Mouse (Mus musculus) central nervous system, embryonic 18 days (tissue): ENCODE measurements around the gene Gabpb1. TPM values are rescaled to one million over a fixed set of nuclear protein-coding genes. Genes with fewer than 3 reads are reported as not detected.

ENCODE experiments used
- polyA plus RNA-seq: library from polyadenylated mRNA; depleted of rRNA; stranded (reverse); fragments of >200 nt; gene quantifications from 2 replicates; pipeline ENCODE4 v1.2.3, GENCODE M21; 2012; rRNA removed

The Gabpb1 gene
- 35.1 TPM in 2 replicates for polyA plus RNA-seq

DNA sequence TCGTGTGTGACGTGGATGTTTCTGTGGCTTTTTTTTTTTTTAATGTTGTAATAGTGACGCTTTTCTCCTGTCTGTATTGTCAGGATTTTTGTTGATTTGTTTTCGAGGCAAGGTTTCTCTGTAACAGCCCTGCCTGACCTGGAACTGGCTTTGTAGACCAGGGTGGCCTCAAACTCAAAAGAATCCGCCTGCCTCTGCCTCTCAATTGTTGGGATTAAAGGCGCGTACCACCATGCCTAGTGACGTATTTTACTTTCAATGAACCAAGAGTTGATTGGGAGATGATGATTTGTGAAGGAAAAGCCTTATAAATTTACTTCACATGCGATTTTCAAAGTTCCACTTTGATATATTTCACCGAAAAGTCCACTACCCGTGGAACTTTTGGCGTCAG, at the start of gene Gabpb1:
TSS of gene Gabpb1 (minus strand) at position 216 of the 394 bp plus-strand sequence.

DNA sequence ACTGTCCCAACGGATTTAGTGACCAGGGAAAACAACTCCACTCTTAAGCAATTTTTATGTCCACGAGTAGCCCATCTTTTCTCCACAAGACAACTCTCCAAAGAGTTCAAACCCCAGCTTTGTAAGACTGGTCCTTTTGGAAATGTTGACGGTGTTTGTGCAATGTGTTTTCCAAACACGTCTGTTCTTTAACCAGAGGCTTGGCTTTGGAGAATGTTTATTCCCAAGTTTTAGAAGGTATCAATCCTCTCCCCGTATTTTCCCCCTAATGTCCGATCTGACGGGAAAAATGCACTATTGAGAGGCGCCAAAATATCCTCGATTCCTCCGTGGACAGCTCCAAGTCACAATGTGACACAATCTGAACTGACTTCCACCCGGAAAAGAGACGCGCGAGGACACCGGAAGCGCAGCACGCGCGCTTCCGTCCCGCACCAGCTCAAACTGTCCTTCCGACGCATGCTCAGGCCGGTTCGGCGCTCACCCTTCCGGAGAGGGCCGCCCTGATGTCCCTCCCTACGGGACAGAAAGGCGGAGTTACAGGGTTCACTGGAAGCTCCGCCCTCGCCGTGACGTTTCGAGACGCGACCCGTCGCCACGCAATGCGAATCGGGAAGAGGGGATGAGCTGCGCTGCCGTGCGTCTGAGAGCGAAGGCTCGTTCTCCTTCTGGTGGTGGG, 30.8 kb upstream of the Gabpb1 start, which contains the start of gene Usp8:
TSS of gene Usp8 (plus strand) at position 570 of the 679 bp plus-strand sequence.

DNA sequence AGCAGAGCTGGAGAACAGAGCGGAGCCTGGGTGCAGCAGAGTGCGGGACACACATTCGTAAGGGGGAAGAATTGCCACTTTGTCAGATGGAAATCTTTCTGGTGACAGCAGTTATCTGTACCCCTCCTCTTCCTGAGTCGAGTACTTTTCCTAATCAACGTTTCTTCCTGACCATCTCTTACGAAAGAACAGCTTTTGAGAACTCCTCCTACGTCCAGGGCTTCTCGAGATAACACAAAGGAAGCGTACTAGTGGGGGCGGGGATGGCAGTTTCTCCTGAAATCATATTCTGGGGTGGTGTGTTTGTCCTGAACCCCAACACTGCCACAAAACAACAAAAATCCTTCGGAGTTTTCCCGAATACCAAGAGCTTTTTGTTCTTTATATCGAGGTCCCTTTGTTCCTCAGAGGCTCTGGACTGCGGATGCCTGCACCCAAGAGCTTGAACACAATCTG, 56.9 kb downstream of the Gabpb1 start, which contains the start of gene Hdc:
TSS of gene Hdc (minus strand) at position 51 of the 456 bp plus-strand sequence.

Other genes starting within 250 kb of the Gabpb1 start
- 0.05 and 0.09 TPM in 2 replicates for gene Atp8b4, start 175.7 kb downstream of the Gabpb1 start, polyA plus RNA-seq
- 12.0 and 12.4 TPM in 2 replicates for gene Slc27a2, start 123.9 kb downstream of the Gabpb1 start, polyA plus RNA-seq
- gene Hdc, start 57.0 kb downstream of the Gabpb1 start, polyA plus RNA-seq: 2.7 and 2.9 TPM in 2 replicates
- gene Usp8, start 31.0 kb upstream of the Gabpb1 start, polyA plus RNA-seq: 27.1 and 30.2 TPM in 2 replicates
- gene Usp50, start 107.1 kb upstream of the Gabpb1 start, polyA plus RNA-seq: 0.98 and 1.3 TPM in 2 replicates
- 42.0 and 46.8 TPM in 2 replicates for gene Trpm7, start 199.9 kb upstream of the Gabpb1 start, polyA plus RNA-seq